Mouse (Mus musculus) left cerebral cortex, postnatal 36 days (tissue): ENCODE measurements around the gene Cd40lg. TPM values are rescaled to one million over a fixed set of nuclear protein-coding genes. Genes with fewer than 3 reads are reported as not detected.

Experiments used
- DNase-seq, 2 experiments: peaks; one replicate each; pipeline ENCODE4 v3.0.0; 2021 to 2022; ENCODE audit warnings: low spot score in 2 of 2, mixed read lengths in 1 of 2
- intact Hi-C: fragments of 180-260 bp; cut with DNase I; formaldehyde crosslinking; loops from one replicate; pipeline ENCODE4 v1.15.1; 2025
- total RNA-seq, 2 experiments: library from RNA; stranded (reverse); gene quantifications; 2 replicates each; pipeline ENCODE4 v1.2.3; 2021

Cd40lg gene
- total RNA-seq, 2 experiments from 2014 or later = not detected

DNA sequence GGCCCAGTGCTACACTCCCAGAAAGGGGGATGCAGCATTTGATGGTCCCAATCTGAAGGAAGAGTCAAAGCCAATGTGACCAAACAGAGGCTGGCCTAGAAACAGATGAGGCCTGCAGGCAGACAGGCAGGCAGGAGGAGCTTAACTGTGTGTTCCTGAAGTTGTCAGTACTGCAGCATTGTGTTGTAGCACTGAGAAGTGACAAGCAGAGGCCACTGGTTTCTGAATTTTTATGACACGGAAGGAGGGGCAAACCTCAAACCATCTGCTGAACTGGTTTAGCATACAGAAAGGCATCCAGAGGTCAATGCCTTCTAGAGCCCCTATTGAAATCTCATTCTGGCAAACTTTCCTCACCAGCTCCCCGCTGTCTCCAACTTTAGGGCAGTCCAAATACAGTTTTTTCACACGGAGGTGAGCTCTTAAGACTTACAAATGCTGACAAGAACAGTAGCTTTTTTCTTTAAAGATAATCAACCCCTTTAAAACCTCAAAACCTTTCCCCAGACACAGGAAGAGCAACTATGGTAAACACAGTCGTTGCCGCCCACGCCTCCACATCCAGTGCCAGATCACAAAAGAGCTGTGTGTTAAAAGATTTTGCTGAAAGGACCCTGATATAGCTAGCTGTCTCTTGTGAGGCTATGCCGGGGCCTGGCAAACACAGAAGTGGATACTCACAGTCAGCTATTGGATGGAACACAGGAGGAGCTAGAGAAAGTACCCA is 41.5 kb downstream of the Cd40lg start:
- intact Hi-C loops = no loop called here
- no peak for DNase-seq

DNA sequence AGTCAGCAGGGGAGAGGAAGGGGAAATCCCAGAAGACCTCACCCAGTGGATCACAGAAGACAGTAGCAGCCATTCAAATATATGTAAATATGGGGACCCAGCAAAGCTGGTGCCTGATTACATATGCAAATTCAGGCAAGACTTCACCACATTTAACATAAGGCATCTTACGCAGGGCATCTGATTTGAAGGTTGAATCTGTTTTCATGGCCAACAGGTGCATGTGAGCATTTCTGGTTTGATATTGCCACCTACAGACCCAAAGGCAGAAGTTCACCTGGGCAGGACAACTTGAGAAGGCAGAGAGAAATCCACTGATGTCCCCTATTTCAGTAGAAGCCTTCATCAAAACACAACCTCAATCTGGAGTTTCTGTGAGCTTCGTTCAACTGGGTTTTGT is 48.8 kb downstream of the Cd40lg start:
- DNase-seq = peak in 1 of 2 experiments; percentile 4

DNA sequence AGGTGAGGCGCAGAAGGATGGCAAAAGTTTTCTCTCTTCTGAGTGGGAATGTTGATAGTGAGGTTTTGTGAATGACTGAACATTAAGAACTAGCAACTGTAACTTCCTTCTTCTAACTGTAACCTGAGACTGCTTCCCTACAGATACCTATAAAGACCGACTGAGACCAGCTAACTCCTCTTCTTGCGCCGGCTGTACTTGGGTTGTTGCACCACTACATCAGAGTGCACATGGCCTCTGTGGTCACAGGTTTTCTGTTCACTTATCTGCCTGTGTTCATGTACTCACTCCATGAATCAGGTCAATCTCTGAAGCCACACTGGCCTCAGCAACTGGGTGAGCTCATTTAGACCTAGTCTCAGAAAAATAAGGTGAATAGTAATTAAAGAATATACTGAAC is 51.6 kb downstream of the Cd40lg start:
- intact Hi-C loops = no loop called here
- no peak for DNase-seq

More for the DNA sequence above, 48.8 kb downstream of the Cd40lg start:
- intact Hi-C loops = no loop called here

Other genes with a start within 250 kb of the Cd40lg start
- not detected for gene Brs3, start 169.1 kb upstream of the Cd40lg start, total RNA-seq
- 10 to 100 TPM; 53.4 to 56.2 TPM for gene Htatsf1, start 158.6 kb upstream of the Cd40lg start, total RNA-seq
- gene Vgll1, start 124.0 kb upstream of the Cd40lg start, total RNA-seq = not detected
- 10 to 100 TPM; 11.4 to 14.7 TPM for gene Arhgef6, start 126.6 kb downstream of the Cd40lg start, total RNA-seq
- gene Rbmx, start 180.9 kb downstream of the Cd40lg start, total RNA-seq = 10 to 100 TPM; 45.6 to 54.9 TPM
- gene Gm364, start 197.0 kb downstream of the Cd40lg start, total RNA-seq = not detected